Comparison of ENCODE assay signal across 9 mouse cellular contexts in the genomic region with DNA sequence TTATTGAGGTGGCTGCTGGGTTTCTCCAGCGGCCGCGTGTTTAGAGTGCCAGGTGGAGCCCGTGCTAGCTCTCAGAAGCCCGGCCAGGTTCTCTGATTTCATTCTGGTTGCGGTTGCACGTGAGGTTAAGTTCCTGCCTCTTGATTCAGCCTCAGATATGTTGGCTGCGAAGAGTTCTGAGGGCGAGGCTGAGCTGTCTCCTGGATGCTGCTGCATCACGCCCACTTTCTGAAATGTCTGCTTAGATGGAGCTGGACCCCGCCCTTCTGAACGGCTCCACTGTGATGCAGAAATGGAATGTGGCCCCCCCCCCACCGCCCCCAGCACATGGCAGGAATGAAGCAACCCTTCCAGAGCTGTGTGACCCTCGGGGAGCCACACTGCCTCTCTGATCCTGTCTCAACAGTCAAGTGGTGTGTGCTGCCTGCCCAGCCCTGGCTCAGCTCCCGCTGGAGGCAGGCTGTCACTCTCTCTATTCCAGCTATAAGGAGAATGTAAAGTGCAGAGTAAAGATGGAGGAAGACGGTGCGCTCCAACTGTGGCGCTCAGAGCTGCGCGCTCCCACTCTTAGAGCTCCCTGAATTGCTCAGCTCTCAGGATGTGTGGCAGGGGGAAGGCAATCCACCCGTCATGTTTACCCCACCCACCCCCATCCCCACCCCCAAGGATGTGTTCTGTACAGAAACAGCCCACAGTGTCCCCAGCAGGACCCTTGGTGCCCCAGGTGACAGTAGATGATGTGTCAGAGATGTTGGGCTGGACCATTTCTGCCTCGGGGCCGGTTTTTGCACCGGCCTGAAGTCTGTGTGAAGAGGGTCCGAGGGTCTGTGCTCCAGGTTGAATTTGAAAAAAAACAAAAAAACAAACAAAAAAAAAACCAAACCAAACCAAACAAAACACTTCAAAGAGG. TPM values are rescaled to one million over a fixed set of nuclear protein-coding genes. Genes with fewer than 3 reads are reported as not detected.
DNase-seq lines count a peak whose midpoint lies in the region; ATAC-seq lines count a peak whose summit lies in the region.
"Had no signal": no experiment of that assay in that cellular context is flagged by ENCODE, and none has a peak within 500 bp of the region (broad histone marks: within the 10 kb centered on the region; RNA-seq: fewer than 3 reads in every experiment).

No protein-coding gene starts in this region.

- H3K4me2 ChIP-seq in forebrain, embryonic 15.5 days (replicated peaks) = 0 out of 2 replicates have a peak overlapping the region, but pooled peaks have one; percentile 7
- peak overlapping the region; percentile 27; the same call in 1 of the 2 replicates for H3K4me2 ChIP-seq in neural tube, embryonic 14.5 days (ENCODE audit: low read depth, low read length)

- H3K9ac ChIP-seq in forebrain, embryonic 15.5 days (replicated peaks) = no peak overlapping the region
- 0 out of 2 replicates have a peak overlapping the region, but pooled peaks have one; percentile 2 for H3K9ac ChIP-seq in neural tube, embryonic 14.5 days (replicated peaks; ENCODE audit: low read depth, low read length)

- H3K9me3 ChIP-seq in forebrain, embryonic 15.5 days = no peaks in the 10 kb centered on the region
- no peaks in the 10 kb centered on the region for H3K9me3 ChIP-seq in neural tube, embryonic 14.5 days (ENCODE audit: control insufficient read depth, low read length)

- intact Hi-C loops in gastrocnemius, postnatal 14 days (cut with DNase I; ENCODE audit: low total_unique reads) = no loop called here

- H3K27ac ChIP-seq in forebrain, embryonic 15.5 days (replicated peaks) = peak overlapping the region; percentile 70
- H3K27ac ChIP-seq in neural tube, embryonic 14.5 days (ENCODE audit: low read depth, low read length) = peak overlapping the region; percentile 5; the same call in 1 of the 2 replicates

- 39% methylated on average over 25 of the region's 25 CpGs for WGBS in forebrain, embryonic 15.5 days
- WGBS in neural tube, embryonic 14.5 days = 43% methylated on average over 25 of the region's 25 CpGs

- peaks cover 27% of the 10 kb centered on the region for H3K4me1 ChIP-seq in forebrain, embryonic 15.5 days
- peaks cover 8% of the 10 kb centered on the region; the same call in 1 of the 2 replicates for H3K4me1 ChIP-seq in neural tube, embryonic 14.5 days (ENCODE audit: control insufficient read depth, insufficient read depth, low read length)

- DNase-seq in frontal cortex, adult 2 months (ENCODE audit: extremely low spot score in 1 of 2, low spot score in 1 of 2) = peak; percentile 52 to 76
- DNase-seq in frontal cortex, postnatal 25 days (ENCODE audit: low spot score in 2 of 2) = no peak
- DNase-seq in right cerebral cortex, adult 18-20 months = peak; percentile 77
- no peak for DNase-seq in right cerebral cortex, postnatal 14 days
- no peak for DNase-seq in embryo, embryonic 9.5 days (ENCODE audit: extremely low spot score)
- DNase-seq in gastrocnemius, postnatal 14 days = no peak

- no peaks in the 10 kb centered on the region for H3K36me3 ChIP-seq in forebrain, embryonic 15.5 days
- no peaks in the 10 kb centered on the region for H3K36me3 ChIP-seq in neural tube, embryonic 14.5 days (ENCODE audit: control insufficient read depth, insufficient read depth, low read length)
- H3K36me3 ChIP-seq: G1E had no signal

- H3K27me3 ChIP-seq in forebrain, embryonic 15.5 days = no peaks in the 10 kb centered on the region
- H3K27me3 ChIP-seq in neural tube, embryonic 14.5 days (ENCODE audit: control insufficient read depth, insufficient read depth, low read length) = no peaks in the 10 kb centered on the region

- ATAC-seq in forebrain, embryonic 15.5 days (replicated peaks) = peak; percentile 63
- ATAC-seq in neural tube, embryonic 14.5 days (ENCODE audit: low read depth) = peak; percentile 46; the same call in 1 of the 2 replicates

- no peak overlapping the region for H3K4me3 ChIP-seq in forebrain, embryonic 15.5 days
- H3K4me3 ChIP-seq in neural tube, embryonic 14.5 days (ENCODE audit: low read depth, low read length) = no peak overlapping the region

RNA-seq across cellular contexts. Expression of a gene that starts 9.6 kb away (rescaled TPM):
- polyA plus RNA-seq in frontal cortex, adult 2 months (2012; rRNA removed) = 56.2 and 60.6 TPM in 2 replicates
- polyA plus RNA-seq in forebrain, embryonic 15.5 days (2015; fragmentation: Nextera tagmentation; extraction: Ambion mirVana) = 9.9 and 10.6 TPM in 2 replicates
- 2.2 and 2.5 TPM in 2 replicates for polyA plus RNA-seq in neural tube, embryonic 14.5 days (2014; fragmentation: Nextera tagmentation; extraction: Ambion mirVana)
- total RNA-seq in gastrocnemius, postnatal 14 days (2021) = 1 to 10 TPM in 1 of 2 experiments, under 1 TPM in 1; 0.78 to 1.4 TPM
- total RNA-seq: G1E had no signal
- polyA plus RNA-seq: G1E had no signal

Comparison
In these comparisons a context has a peak if more than half of its experiments do, and no peak if none do; other contexts are left out.
1. DNase-seq: peak in frontal cortex, adult 2 months (2 of 2) and right cerebral cortex, adult 18-20 months (single experiment); none in frontal cortex, postnatal 25 days (0 of 2), right cerebral cortex, postnatal 14 days (single experiment), embryo, embryonic 9.5 days (single experiment) and gastrocnemius, postnatal 14 days (single experiment).